Mouse (Mus musculus) heart, embryonic 13.5 days (tissue): ENCODE data around the gene Pard3. TPM values are rescaled to one million over a fixed set of nuclear protein-coding genes. Genes with fewer than 3 reads are reported as not detected.
A peak's percentile ranks its signal among the peaks of the same experiment; 100 is the strongest.

Source experiments
- ATAC-seq: fragments of 200-750 bp; cut with Nextera tagmentation; 2 replicates; pipeline ENCODE4 v1.8.0; 2017; ENCODE audit warnings: moderate TSS enrichment; ENCODE audit not compliant: insufficient number of reproducible peaks, low FRiP score, low TSS enrichment; ENCODE audit errors: extremely low read depth
- H3K27ac ChIP-seq: fragments of 300-500 bp; sonication (generic); replicated peaks from 2 replicates; pipeline ENCODE4 v1.5.1; 2015; ENCODE audit warnings: moderate library complexity, mild to moderate bottlenecking, inconsistent platforms
- H3K27me3 ChIP-seq: fragments of 300-500 bp; sonication (generic); replicated peaks from 2 replicates; pipeline ENCODE4 v1.6.1; 2015; ENCODE audit warnings: mild to moderate bottlenecking, inconsistent platforms
- H3K36me3 ChIP-seq: fragments of 300-500 bp; sonication (generic); 2 replicates; pipeline ENCODE4 v1.6.1; 2015; ENCODE audit warnings: mild to moderate bottlenecking, inconsistent platforms
- H3K4me1 ChIP-seq: fragments of 300-500 bp; sonication (generic); 2 replicates; pipeline ENCODE4 v1.6.1; 2015; ENCODE audit warnings: inconsistent platforms
- H3K4me2 ChIP-seq: fragments of 300-500 bp; sonication (generic); 2 replicates; pipeline ENCODE4 v1.6.1; 2015; ENCODE audit warnings: inconsistent platforms, mild to moderate bottlenecking, moderate library complexity
- H3K4me3 ChIP-seq: fragments of 300-500 bp; sonication (generic); 2 replicates; pipeline ENCODE4 v1.5.1; 2015; ENCODE audit warnings: moderate library complexity, mild to moderate bottlenecking, inconsistent platforms
- H3K9ac ChIP-seq: fragments of 300-500 bp; sonication (generic); 2 replicates; pipeline ENCODE4 v1.6.1; 2015; ENCODE audit warnings: inconsistent platforms, mild to moderate bottlenecking, moderate library complexity
- H3K9me3 ChIP-seq: fragments of 300-500 bp; sonication (generic); 2 replicates; pipeline ENCODE4 v1.6.1; 2016; ENCODE audit warnings: inconsistent platforms
- WGBS: fragments of 180-500 bp; shearing (Covaris S2); methylation state at CpG from one replicate; pipeline ENCODE4 v1.1.7; 2015; ENCODE audit warnings: mixed read lengths; 5-methylcytosine and 5-hydroxymethylcytosine counted together
- polyA plus RNA-seq: library from polyadenylated mRNA; unstranded; fragments of >200 nt; fragmentation: Nextera tagmentation; extraction: Ambion mirVana; gene quantifications from 2 replicates; pipeline ENCODE4 v1.2.1, GENCODE M21; 2015

Pard3 gene
- polyA plus RNA-seq, 1 experiment from 2014 or later: 15.0 TPM

GRCm38 (mm10) chr8:127196505-127197265 lies 133.0 kb downstream of the Pard3 start:
- H3K4me1 ChIP-seq: peaks cover 52% of the 10 kb centered on the region
- no peak overlapping the region for H3K9ac ChIP-seq
- H3K36me3 ChIP-seq: no peaks in the 10 kb centered on the region
- H3K9me3 ChIP-seq: no peaks in the 10 kb centered on the region
- WGBS: 68% methylated on average over 13 of the region's 13 CpGs
- H3K27ac ChIP-seq: no peak overlapping the region
- H3K4me3 ChIP-seq: no peak overlapping the region
- no peak overlapping the region for H3K4me2 ChIP-seq
- H3K27me3 ChIP-seq: no peaks in the 10 kb centered on the region
- ATAC-seq: no peak

- H3K27me3 ChIP-seq: no peaks in the 10 kb centered on the region
- no peak overlapping the region for H3K4me2 ChIP-seq
- no peaks in the 10 kb centered on the region for H3K36me3 ChIP-seq
- no peak for ATAC-seq
- peaks cover 33% of the 10 kb centered on the region for H3K4me1 ChIP-seq
- H3K9ac ChIP-seq: no peak overlapping the region
- H3K4me3 ChIP-seq: no peak overlapping the region
- no peaks in the 10 kb centered on the region for H3K9me3 ChIP-seq
- H3K27ac ChIP-seq: no peak overlapping the region
- 70% methylated on average over 4 of the region's 4 CpGs for WGBS
Measured at GRCm38 (mm10) chr8:127207455-127207854, 143.8 kb downstream of the Pard3 start.

DNA sequence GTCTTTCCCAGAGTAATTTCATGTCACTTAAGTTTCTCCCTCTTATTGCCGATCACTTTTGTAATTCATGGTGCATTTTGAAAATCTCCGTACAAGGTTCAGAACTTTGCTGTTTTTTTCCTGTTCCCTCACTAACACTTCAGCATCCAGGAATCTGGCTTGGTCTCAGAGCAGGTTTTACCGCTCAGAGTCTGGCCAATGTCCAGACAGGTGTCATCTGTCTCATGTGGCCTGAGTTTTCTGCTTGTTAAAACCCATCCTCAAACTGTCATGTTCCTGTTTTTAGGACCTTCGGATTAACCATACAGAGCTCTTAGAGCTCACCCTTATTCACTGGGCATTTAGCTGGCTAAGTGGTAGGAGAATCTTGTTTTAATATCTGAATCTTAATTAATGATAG lies 146.9 kb downstream of the Pard3 start:
- Histone ChIP-seq H3K36me3 (no peaks in the 10 kb centered on the region), H3K9me3 (no peaks in the 10 kb centered on the region), H3K4me1 (peaks cover 39% of the 10 kb centered on the region), H3K4me2 (no peak overlapping the region), H3K9ac (no peak overlapping the region), H3K27ac (no peak overlapping the region), H3K4me3 (no peak overlapping the region), H3K27me3 (no peaks in the 10 kb centered on the region)
- no peak for ATAC-seq
- WGBS: 60% methylated on average over 4 of the region's 4 CpGs

DNA sequence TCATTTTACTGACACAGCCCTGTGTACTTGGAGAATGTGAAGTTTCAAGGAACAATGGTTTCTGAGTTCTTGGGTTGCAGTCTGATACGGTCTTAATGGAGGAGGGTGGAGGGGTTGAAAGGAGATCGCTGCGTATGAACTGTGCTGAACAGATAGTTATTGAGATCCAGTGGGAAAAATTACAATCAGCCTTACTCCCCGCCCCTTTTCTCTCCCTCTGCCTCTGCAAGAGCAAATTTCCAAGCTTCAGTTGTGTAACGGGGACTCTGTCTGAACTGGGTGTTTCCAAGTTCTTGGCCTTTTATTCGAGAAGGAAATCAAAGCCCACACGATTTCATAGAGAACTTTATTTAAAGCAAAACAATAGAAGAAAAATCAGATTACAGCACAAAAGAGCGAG lies 150.6 kb downstream of the Pard3 start:
- WGBS: 80% methylated on average over 8 of the region's 8 CpGs
- H3K27me3 ChIP-seq: no peaks in the 10 kb centered on the region
- no peak for ATAC-seq

DNA sequence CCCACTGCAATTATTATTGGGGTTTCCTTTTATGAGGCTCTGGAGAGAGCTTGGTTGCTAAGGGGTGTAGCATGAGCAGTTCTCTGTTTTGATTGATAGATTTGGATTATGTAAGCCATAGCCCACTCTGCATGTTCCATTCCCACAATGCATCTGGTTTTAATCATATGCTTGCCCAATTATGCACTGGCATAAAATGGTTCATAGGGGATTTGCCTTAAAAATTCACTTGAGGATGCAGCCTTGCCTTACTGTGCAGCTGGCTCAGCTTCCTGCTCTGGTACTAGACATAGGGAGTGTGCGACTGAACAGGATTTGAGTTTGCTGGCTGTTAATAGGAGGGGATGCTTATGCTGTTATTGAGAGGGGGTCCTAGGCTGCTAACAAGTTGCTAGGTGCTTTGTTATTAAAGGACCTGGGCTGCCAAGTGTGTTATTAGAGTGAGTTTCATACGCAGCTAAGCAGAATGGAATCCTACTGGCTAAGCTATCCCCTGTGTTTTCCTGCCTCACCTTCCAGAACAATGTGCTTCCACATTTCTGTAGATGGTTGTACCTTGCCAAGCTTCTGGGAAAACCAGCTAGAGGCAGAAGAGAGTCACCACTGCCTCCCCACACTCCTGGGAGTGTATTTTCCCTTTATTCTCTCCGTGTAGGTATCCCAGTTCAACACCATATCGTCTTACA lies 151.2 kb downstream of the Pard3 start:
- Histone ChIP-seq H3K36me3 (no peaks in the 10 kb centered on the region), H3K9me3 (no peaks in the 10 kb centered on the region), H3K4me1 (peaks cover 38% of the 10 kb centered on the region), H3K27me3 (no peaks in the 10 kb centered on the region), H3K4me3 (no peak overlapping the region), H3K27ac (no peak overlapping the region), H3K4me2 (no peak overlapping the region), H3K9ac (no peak overlapping the region)
- WGBS: 75% methylated on average over 4 of the region's 4 CpGs
- no peak; the same call in 1 of the 2 replicates for ATAC-seq

More for the DNA sequence above, 150.6 kb downstream of the Pard3 start:
- Histone ChIP-seq H3K27ac (no peak overlapping the region), H3K4me2 (no peak overlapping the region), H3K4me3 (no peak overlapping the region), H3K4me1 (peaks cover 37% of the 10 kb centered on the region), H3K9me3 (no peaks in the 10 kb centered on the region), H3K36me3 (no peaks in the 10 kb centered on the region), H3K9ac (no peak overlapping the region)

- no peak overlapping the region for H3K9ac ChIP-seq
- H3K4me2 ChIP-seq: no peak overlapping the region
- no peaks in the 10 kb centered on the region for H3K36me3 ChIP-seq
- ATAC-seq: no peak
- WGBS: 74% methylated on average over 5 of the region's 5 CpGs
- H3K27me3 ChIP-seq: no peaks in the 10 kb centered on the region
- H3K9me3 ChIP-seq: no peaks in the 10 kb centered on the region
- H3K4me3 ChIP-seq: no peak overlapping the region
- H3K4me1 ChIP-seq: peaks cover 40% of the 10 kb centered on the region
- no peak overlapping the region for H3K27ac ChIP-seq
Measured at GRCm38 (mm10) chr8:127220206-127220605, 156.5 kb downstream of the Pard3 start.

DNA sequence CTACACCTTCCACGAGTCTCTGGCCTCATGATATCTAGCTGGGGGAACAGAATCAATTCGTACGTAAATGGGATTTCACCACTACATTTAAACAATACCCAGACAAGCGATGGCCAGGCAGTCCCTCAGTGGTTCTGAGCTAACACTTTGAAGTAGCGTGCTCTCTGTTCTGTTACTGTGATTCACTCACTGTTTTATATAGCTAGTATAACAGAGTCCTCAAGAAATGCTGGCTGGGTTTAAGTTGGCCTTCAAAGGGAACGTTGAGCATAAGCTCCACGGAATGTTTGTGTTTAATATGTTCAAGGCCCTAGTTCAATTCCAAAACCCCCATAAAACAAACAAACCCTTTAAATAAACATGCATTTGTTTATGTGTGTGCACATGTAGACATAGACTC lies 156.9 kb downstream of the Pard3 start:
- H3K27ac ChIP-seq: no peak overlapping the region
- H3K4me1 ChIP-seq: peaks cover 40% of the 10 kb centered on the region
- WGBS: 75% methylated on average over 7 of the region's 7 CpGs
- H3K4me3 ChIP-seq: no peak overlapping the region
- no peak for ATAC-seq
- H3K4me2 ChIP-seq: no peak overlapping the region
- H3K36me3 ChIP-seq: no peaks in the 10 kb centered on the region
- no peak overlapping the region for H3K9ac ChIP-seq
- no peaks in the 10 kb centered on the region for H3K27me3 ChIP-seq
- no peaks in the 10 kb centered on the region for H3K9me3 ChIP-seq

DNA sequence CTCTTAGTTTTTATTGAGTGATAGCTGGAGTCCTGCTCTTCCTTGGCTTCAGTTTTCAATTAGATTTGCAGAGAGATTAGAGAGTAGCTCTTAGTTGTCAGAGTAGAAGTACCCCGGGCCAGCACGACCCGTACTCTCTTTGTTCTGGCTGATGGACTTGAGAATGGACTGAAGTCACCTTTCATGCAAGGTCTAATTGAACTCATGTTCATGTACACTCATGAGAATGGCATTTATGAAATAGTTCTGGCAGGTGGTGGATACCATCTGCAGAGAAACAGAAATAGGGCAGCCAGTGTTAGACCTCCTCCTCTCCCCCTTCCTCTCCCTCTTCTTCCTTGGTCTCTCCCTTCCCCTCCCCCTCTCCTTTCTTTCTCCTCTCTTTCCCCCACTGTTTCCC lies 158.7 kb downstream of the Pard3 start:
- 71% methylated on average over 3 of the region's 3 CpGs for WGBS
- Histone ChIP-seq H3K4me1 (peaks cover 47% of the 10 kb centered on the region), H3K4me2 (no peak overlapping the region), H3K4me3 (no peak overlapping the region), H3K27me3 (no peaks in the 10 kb centered on the region), H3K9me3 (no peaks in the 10 kb centered on the region), H3K9ac (no peak overlapping the region), H3K27ac (no peak overlapping the region), H3K36me3 (no peaks in the 10 kb centered on the region)
- no peak for ATAC-seq

DNA sequence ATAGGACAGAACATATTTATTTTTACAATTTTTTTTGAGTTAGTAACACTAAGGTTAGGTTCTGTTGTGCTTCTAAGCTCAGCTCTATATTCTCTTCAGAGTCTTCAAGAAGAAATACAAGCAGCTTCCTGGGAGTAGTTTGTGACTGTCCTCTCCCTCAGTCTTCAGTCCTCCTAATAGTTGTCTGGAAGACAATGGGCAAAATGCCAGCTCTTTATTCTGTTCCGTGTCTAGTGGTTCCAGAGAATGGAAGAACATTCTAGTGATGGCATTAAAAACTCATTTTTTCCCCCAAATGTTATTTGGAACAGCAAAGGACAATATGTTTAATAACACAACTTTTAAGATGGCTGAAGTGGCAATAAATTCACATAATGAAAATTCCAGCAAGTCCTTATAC lies 163.3 kb downstream of the Pard3 start:
- no peak overlapping the region for H3K4me3 ChIP-seq
- H3K4me2 ChIP-seq: no peak overlapping the region
- H3K27me3 ChIP-seq: no peaks in the 10 kb centered on the region
- no peak overlapping the region for H3K27ac ChIP-seq
- WGBS: 11% methylated on average over 1 of the region's 1 CpGs
- ATAC-seq: no peak
- no peak overlapping the region for H3K9ac ChIP-seq
- H3K9me3 ChIP-seq: no peaks in the 10 kb centered on the region
- peaks cover 48% of the 10 kb centered on the region for H3K4me1 ChIP-seq
- peaks cover 3% of the 10 kb centered on the region; the same call in 1 of the 2 replicates for H3K36me3 ChIP-seq

DNA sequence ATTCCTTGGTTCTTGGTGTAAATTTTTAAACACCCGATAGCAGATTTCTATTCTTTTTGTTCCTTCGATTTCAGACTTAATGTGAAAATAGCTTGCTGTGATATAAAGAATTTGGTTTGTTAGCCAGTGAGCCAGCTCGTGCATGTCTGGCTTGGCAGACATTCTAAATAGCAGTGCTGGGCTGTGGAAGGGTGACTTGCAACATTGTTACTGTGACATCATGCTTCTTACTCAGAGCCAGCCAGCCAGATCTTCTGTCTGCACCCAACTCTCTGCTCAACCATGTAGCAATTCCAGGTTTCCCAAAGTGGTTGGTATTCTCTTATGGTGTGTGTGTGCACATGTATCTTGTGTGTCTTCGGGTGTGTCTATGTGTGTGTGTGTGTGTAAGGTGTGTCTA lies 163.7 kb downstream of the Pard3 start:
- 67% methylated on average over 4 of the region's 4 CpGs for WGBS
- no peak for ATAC-seq
- peaks cover 44% of the 10 kb centered on the region for H3K4me1 ChIP-seq
- no peak overlapping the region for H3K4me2 ChIP-seq
- H3K9me3 ChIP-seq: no peaks in the 10 kb centered on the region
- H3K4me3 ChIP-seq: no peak overlapping the region
- no peak overlapping the region for H3K9ac ChIP-seq
- no peaks in the 10 kb centered on the region for H3K27me3 ChIP-seq
- peaks cover 3% of the 10 kb centered on the region; the same call in 1 of the 2 replicates for H3K36me3 ChIP-seq
- no peak overlapping the region for H3K27ac ChIP-seq

DNA sequence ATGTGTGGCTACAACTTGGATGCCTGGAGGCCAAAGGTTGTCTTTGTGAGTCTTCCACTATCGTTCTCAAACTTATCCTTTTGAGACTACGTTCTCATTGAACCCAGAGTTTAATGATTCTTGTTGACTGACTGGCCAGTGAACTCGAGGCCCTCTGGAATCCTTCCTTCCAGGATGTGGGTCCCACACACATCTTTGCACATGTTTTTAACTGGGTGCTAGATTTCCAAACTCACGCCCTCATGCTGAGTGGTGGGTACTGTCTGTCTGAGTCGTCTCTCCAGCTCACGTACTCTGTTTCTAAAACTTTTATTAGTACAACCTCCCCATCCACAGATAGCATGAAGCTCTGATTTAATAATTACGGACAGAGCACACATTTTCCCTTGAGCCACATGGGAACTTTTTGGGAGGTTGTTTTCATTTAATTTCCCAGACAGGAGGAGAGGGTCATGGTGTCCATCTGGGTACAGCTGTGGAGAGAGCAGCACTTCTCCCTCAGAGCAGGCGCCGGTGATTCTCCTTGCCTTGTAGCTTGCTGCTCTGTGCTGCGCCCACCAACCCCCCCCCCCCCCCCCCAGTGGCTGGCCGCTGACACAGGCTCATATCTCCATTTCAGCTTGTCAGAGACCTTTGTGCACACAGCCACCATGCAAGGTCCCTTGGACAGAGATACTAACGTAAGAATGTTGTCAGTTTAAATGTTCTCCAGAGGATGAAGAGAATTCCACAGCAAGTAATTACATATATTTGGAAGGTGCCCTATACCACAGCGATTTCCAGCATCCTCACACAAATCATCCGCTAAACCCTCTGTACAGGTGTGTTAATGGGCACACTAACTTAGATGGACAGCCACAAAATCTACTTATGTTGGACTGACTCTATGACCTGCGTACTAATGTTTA lies 165.9 kb downstream of the Pard3 start:
- H3K9me3 ChIP-seq: no peaks in the 10 kb centered on the region
- H3K4me2 ChIP-seq: no peak overlapping the region
- no peak overlapping the region for H3K4me3 ChIP-seq
- ATAC-seq: no peak
- no peaks in the 10 kb centered on the region for H3K27me3 ChIP-seq
- peak overlapping the region; percentile 60 for H3K27ac ChIP-seq
- WGBS: 53% methylated on average over 15 of the region's 15 CpGs
- H3K9ac ChIP-seq: no peak overlapping the region
- peaks cover 3% of the 10 kb centered on the region; the same call in 1 of the 2 replicates for H3K36me3 ChIP-seq
- H3K4me1 ChIP-seq: peaks cover 43% of the 10 kb centered on the region
